Mouse (Mus musculus) heart, adult 8-10 months (tissue): Measurements from ENCODE around the gene Dgkz. TPM values are rescaled to one million over a fixed set of nuclear protein-coding genes. Genes with fewer than 3 reads are reported as not detected.

Experiments used
- microRNA-seq: library from miRNA; unstranded; fragments of <30 nt; microRNA quantifications from one replicate; pipeline ENCODE4 v1.2.0, GENCODE M21; 2022
- total RNA-seq, 4 experiments: library from RNA; stranded (reverse); gene quantifications; 2 replicates each; pipeline ENCODE4 v1.2.4; 2022

Dgkz gene
- total RNA-seq, 4 experiments from 2014 or later = 31.4 to 49.0 (median 42.7) TPM

Small RNA genes within 50 kb of the gene (microRNA-seq; reads per million reads assigned to microRNA genes)
- gene Mir6999 = not detected

Other genes starting within 250 kb of the Dgkz start
- 10 to 100 TPM; 16.2 to 18.1 (median 16.6) TPM for gene Ambra1, start 245.7 kb downstream of the Dgkz start, total RNA-seq
- not detected for gene Chrm4, start 48.6 kb downstream of the Dgkz start, total RNA-seq
- gene Mdk, start 43.6 kb downstream of the Dgkz start, total RNA-seq = 1 to 10 TPM; 1.5 to 4.3 (median 3.4) TPM
- not detected for gene Gm9821, start 30.2 kb downstream of the Dgkz start, total RNA-seq
- 1 to 10 TPM; 2.5 to 4.0 (median 3.1) TPM for gene Creb3l1, start 48.6 kb upstream of the Dgkz start, total RNA-seq
- 10 to 100 TPM; 24.3 to 30.5 (median 28.2) TPM for gene Phf21a, start 117.3 kb upstream of the Dgkz start, total RNA-seq